Mouse (Mus musculus): Measurements from ENCODE around the gene Gm9508.

- TF ChIP-seq GATA1 (IDR thresholded peaks at IDR 0.05; ENCODE audit: low read length) (no peak), TAL1 (IDR thresholded peaks at IDR 0.05; ENCODE audit: low read length) (no peak)
Measured at GRCm38 (mm10) chr10:77738929-77739328, 41.9 kb upstream of the Gm9508 start.
